Mouse (Mus musculus) forebrain, embryonic 15.5 days (tissue): Measurements from ENCODE around the gene Alox8. TPM values are rescaled to one million over a fixed set of nuclear protein-coding genes. Genes with fewer than 3 reads are reported as not detected.

Experiments
- ATAC-seq: fragments of 200-750 bp; cut with Nextera tagmentation; replicated peaks from 2 replicates; pipeline ENCODE4 v1.8.0; 2017; ENCODE audit warnings: mild to moderate bottlenecking, moderate TSS enrichment, moderate library complexity
- H3K27ac ChIP-seq: fragments of 300-500 bp; sonication (generic); replicated peaks from 2 replicates; pipeline ENCODE4 v1.5.1; 2015; ENCODE audit warnings: mild to moderate bottlenecking, inconsistent platforms
- H3K27me3 ChIP-seq: fragments of 300-500 bp; sonication (generic); 2 replicates; pipeline ENCODE4 v1.6.1; 2015; ENCODE audit warnings: inconsistent platforms
- H3K36me3 ChIP-seq: fragments of 300-500 bp; sonication (generic); 2 replicates; pipeline ENCODE4 v1.6.1; 2015; ENCODE audit warnings: mild to moderate bottlenecking, inconsistent platforms
- H3K4me1 ChIP-seq: fragments of 300-500 bp; sonication (generic); 2 replicates; pipeline ENCODE4 v1.6.1; 2015; ENCODE audit warnings: inconsistent platforms
- H3K4me2 ChIP-seq: fragments of 300-500 bp; sonication (generic); replicated peaks from 2 replicates; pipeline ENCODE4 v1.6.1; 2015; ENCODE audit warnings: mild to moderate bottlenecking, inconsistent platforms
- H3K4me3 ChIP-seq: fragments of 300-500 bp; sonication (generic); 2 replicates; pipeline ENCODE4 v1.5.1; 2015; ENCODE audit warnings: mild to moderate bottlenecking, inconsistent platforms
- H3K9ac ChIP-seq: fragments of 300-500 bp; sonication (generic); replicated peaks from 2 replicates; pipeline ENCODE4 v1.6.1; 2015; ENCODE audit warnings: mild to moderate bottlenecking, inconsistent platforms
- H3K9me3 ChIP-seq: fragments of 300-500 bp; sonication (generic); 2 replicates; pipeline ENCODE4 v1.6.1; 2016; ENCODE audit warnings: inconsistent platforms
- WGBS: fragments of 180-500 bp; shearing (Covaris S2); methylation state at CpG from one replicate; pipeline ENCODE4 v1.1.7; 2015; ENCODE audit warnings: mixed read lengths; 5-methylcytosine and 5-hydroxymethylcytosine counted together
- polyA plus RNA-seq: library from polyadenylated mRNA; unstranded; fragments of >200 nt; fragmentation: Nextera tagmentation; extraction: Ambion mirVana; gene quantifications from 2 replicates; pipeline ENCODE4 v1.2.1, GENCODE M21; 2015

The Alox8 gene
- polyA plus RNA-seq, 1 experiment from 2014 or later = 0.05 TPM

DNA sequence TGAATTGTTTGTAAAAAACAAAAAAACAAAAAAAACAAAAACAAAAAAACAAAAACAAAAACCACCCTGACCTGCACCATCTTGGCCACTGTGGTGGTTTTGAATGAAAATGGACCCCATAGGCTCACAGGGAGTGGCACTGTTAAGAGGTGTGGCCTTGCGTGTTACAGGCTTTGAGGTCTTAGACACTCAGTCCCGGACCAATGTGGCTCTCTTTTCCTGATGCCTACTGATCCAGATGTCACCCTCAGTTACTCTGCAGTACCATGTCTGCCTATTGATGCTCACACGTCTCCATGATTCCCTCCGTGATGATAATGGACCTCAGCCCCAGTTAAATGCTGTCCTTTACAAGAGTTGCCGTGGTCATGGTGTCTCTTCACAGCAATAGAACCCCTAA, 19.8 kb upstream of the Alox8 start:
- Histone ChIP-seq H3K9ac (no peak overlapping the region), H3K4me2 (no peak overlapping the region), H3K27me3 (no peaks in the 10 kb centered on the region), H3K4me1 (no peaks in the 10 kb centered on the region), H3K27ac (no peak overlapping the region), H3K4me3 (no peak overlapping the region), H3K9me3 (no peaks in the 10 kb centered on the region), H3K36me3 (no peaks in the 10 kb centered on the region)
- no peak for ATAC-seq
- WGBS = 89% methylated on average over 5 of the region's 5 CpGs

DNA sequence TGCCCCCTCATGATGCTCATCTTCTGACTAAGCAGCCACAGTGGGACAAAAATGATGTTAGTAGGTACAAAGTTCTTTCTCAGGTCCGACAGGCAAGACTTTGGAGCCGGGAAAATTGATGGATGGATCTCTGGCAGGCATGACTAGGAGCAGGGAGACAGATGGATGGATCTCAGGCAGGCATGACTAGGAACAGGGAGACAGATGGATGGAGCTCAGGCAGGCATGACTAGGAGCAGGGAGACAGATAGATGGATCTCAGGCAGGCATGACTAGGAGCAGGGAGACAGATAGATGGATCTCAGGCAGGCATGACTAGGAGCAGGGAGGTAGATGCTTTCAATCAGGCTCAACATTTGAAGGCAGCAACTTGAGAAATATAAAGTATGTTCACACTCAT, 13.8 kb upstream of the Alox8 start:
- no peaks in the 10 kb centered on the region for H3K36me3 ChIP-seq
- H3K4me2 ChIP-seq = peak overlapping the region; percentile 36
- H3K27me3 ChIP-seq = no peaks in the 10 kb centered on the region
- H3K27ac ChIP-seq = peak overlapping the region; percentile 75
- WGBS = 24% methylated on average over 2 of the region's 2 CpGs
- H3K9ac ChIP-seq = peak overlapping the region; percentile 49
- peak overlapping the region; percentile 42 for H3K4me3 ChIP-seq
- H3K9me3 ChIP-seq = no peaks in the 10 kb centered on the region
- peak; percentile 67; the same call in 1 of the 2 replicates for ATAC-seq
- peaks cover 2% of the 10 kb centered on the region; the same call in 1 of the 2 replicates for H3K4me1 ChIP-seq

DNA sequence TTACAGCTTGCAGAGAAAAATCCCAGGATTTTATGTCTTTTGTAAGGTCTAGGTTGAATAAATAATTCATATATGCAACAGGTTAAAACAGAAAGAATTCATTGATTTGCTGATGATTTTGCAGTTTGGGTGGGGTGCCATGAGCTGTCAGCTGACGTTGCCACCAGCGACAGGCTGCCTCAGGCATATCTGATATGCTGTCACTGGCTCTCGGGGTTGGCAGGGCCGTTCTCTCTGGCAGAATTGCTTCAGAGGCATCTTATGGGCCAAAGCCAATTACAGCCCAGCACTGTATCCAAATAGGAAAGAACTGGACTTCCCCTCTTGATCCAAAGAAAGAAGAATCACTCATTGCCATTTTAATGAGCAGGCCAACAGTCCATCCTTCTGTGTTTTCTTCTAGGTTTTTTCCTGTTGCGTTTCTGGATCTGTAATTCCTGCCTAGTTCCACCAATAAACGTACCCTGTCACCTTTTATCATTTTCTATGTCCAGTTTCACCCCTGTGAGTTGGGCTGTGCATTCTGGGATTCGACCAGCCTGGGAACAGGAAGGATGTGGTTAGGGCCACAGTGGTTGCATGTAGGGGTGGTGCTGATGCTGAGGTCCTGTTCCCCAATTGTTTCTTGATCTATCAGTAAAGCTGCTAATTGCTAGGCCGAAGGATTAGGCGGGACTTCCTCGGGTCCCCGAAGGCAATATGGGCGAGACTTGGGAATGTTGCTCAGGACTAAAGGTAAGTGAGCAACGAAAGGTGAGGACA, 5.0 kb upstream of the Alox8 start:
- Histone ChIP-seq H3K9ac (no peak overlapping the region), H3K36me3 (no peaks in the 10 kb centered on the region), H3K4me3 (no peak overlapping the region), H3K4me2 (no peak overlapping the region), H3K27ac (no peak overlapping the region), H3K4me1 (peaks cover under 1% of the 10 kb centered on the region; the same call in 1 of the 2 replicates), H3K9me3 (no peaks in the 10 kb centered on the region), H3K27me3 (peaks cover 10% of the 10 kb centered on the region)
- no peak for ATAC-seq
- 81% methylated on average over 13 of the region's 13 CpGs for WGBS

DNA sequence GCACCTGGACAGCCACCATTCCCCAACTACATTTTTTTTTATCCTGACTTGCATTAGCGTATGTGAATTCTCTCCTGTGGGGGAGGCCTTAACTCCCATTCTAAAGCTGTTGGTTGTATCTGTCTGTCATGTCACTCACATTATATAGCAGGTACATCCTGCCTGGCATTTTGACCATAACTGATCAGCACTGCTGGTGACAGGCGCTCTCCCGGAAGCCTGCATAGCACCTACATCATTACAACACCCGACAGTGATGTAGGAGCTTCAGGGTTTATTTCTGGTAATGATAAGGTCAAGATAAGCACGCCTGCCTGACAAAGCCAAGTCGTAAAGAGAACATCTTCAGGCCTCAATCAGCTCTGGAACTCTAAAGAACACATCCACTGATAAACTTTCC, 2.6 kb upstream of the Alox8 start:
- Histone ChIP-seq H3K9ac (no peak overlapping the region), H3K4me2 (no peak overlapping the region), H3K4me1 (peaks cover 12% of the 10 kb centered on the region), H3K27me3 (peaks cover 26% of the 10 kb centered on the region), H3K36me3 (no peaks in the 10 kb centered on the region), H3K4me3 (no peak overlapping the region), H3K9me3 (no peaks in the 10 kb centered on the region), H3K27ac (no peak overlapping the region)
- ATAC-seq = no peak
- 83% methylated on average over 6 of the region's 6 CpGs for WGBS

DNA sequence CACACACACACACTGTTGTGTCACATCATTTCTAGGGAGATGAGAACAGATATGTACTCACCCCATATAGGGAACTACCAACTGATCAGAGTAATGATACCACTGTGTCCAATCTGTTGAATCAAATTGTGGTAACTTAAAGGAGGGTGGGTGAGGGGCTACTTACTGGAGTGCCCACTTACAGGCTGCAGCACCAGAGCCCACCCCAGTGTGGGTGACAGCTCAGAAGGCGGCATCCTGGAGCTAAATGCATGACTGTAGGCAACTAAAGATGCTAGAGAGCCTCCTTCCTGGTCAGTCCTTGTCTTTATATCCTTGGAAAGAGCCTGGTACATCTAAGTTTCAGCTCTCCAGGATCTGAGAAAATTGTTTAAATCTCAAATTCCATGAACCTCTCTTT, 1.6 kb upstream of the Alox8 start:
- WGBS = 100% methylated on average over 1 of the region's 1 CpGs

DNA sequence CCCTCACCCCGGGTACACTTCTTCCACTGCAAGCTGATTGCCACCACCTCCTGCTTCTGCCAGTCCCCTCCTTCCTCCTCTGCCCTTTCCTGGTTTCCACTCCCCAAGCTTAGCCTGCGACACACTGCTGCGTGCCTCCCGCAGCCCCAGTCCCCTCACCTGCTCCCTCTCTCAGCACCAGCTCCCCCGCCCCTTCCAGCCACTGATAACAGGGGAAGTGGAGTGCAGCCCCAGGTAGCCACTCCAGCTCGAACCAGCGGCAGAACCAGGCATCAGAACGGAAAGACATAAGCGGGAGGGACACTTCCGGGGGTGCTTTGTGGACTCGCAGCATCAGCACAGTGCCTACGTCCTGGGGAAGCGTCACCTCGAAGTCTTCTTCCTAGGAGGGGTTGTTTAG, 449 bp downstream of the Alox8 start:
- Histone ChIP-seq H3K4me1 (peaks cover 12% of the 10 kb centered on the region), H3K36me3 (no peaks in the 10 kb centered on the region), H3K9me3 (no peaks in the 10 kb centered on the region), H3K27me3 (peaks cover 30% of the 10 kb centered on the region), H3K4me2 (peak overlapping the region; percentile 42), H3K4me3 (peak overlapping the region; percentile 20), H3K27ac (no peak overlapping the region), H3K9ac (peak overlapping the region; percentile 31; the same call in 1 of the 2 replicates)
- WGBS = under 1% methylated on average over 14 of the region's 14 CpGs
- no peak for ATAC-seq

More for the DNA sequence above, 1.6 kb upstream of the Alox8 start:
- Histone ChIP-seq H3K27me3 (peaks cover 26% of the 10 kb centered on the region), H3K9ac (no peak overlapping the region), H3K4me3 (no peak overlapping the region), H3K27ac (no peak overlapping the region), H3K4me1 (peaks cover 12% of the 10 kb centered on the region), H3K4me2 (no peak overlapping the region), H3K36me3 (no peaks in the 10 kb centered on the region), H3K9me3 (no peaks in the 10 kb centered on the region)
- no peak for ATAC-seq

DNA sequence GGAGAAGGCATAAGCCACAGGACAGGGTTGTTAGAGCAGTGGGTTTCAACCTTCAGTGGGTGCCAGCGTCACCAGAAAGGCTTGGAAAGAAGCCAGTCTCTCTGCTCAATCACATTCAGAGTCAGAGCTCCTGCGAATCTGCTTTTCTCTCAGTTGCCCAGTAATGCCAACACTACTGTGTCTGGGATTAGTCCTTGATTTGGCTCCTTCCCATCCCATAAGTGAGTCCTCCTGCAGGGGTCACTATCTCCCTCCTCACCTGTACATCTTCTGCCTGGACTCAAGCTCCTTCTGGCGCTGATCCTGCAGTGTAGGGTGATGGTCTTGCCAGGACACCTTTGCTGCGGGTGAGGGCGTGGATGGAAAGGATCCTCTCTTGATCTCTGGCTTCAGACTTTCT, 877 bp downstream of the Alox8 start:
- Histone ChIP-seq H3K27me3 (peaks cover 30% of the 10 kb centered on the region), H3K27ac (no peak overlapping the region), H3K9ac (peak overlapping the region; percentile 31; the same call in 1 of the 2 replicates), H3K4me1 (peaks cover 12% of the 10 kb centered on the region), H3K9me3 (no peaks in the 10 kb centered on the region), H3K36me3 (no peaks in the 10 kb centered on the region), H3K4me2 (peak overlapping the region; percentile 42), H3K4me3 (peak overlapping the region; percentile 20; the same call in 1 of the 2 replicates)
- ATAC-seq = no peak
- WGBS = 6% methylated on average over 5 of the region's 5 CpGs

DNA sequence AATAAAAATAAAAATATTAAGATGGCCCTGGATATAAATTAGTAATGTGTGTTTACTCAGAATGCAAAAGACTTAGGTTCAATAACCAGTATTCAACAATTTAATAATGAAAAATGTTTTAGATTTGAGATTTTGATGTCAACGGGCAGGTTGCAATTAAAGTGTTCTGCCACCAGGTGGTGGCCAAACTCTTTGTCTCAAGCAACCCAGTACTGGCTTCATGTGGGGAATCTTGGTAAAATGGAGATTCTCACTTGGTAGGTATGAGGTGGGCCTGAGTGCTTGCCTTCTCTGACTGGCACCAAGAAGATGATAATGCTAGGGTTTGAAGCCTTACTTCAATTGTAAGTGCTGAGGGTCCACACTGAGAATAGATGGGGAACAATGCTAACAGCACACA, 4.8 kb downstream of the Alox8 start:
- Histone ChIP-seq H3K27me3 (peaks cover 21% of the 10 kb centered on the region; the same call in 1 of the 2 replicates), H3K27ac (no peak overlapping the region), H3K9me3 (no peaks in the 10 kb centered on the region), H3K4me2 (no peak overlapping the region), H3K9ac (no peak overlapping the region), H3K4me1 (peaks cover 12% of the 10 kb centered on the region), H3K36me3 (no peaks in the 10 kb centered on the region), H3K4me3 (no peak overlapping the region)
- ATAC-seq = no peak
- 2% methylated on average over 1 of the region's 1 CpGs for WGBS

DNA sequence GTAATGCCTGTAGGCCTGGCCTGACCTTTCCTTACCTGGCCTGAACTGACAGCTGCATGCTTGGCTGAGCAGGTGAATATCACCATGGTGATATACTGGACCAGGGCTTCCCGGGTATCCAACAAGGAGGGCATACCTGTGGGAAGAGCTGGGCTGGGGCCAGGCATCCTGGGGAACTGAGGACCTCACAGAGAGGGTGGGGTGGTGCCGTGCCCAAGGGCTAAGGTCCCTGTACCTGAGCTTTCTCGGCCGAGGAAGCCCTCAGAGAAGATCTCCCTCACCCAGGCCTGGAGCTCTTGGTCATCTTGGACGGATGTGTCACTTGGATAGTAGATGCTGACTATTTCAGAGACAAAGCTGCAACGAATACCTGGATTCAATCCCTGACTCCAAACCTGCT, 11.7 kb downstream of the Alox8 start:
- no peaks in the 10 kb centered on the region for H3K36me3 ChIP-seq
- no peak for ATAC-seq
- H3K9ac ChIP-seq = no peak overlapping the region
- 86% methylated on average over 6 of the region's 6 CpGs for WGBS
- H3K27ac ChIP-seq = no peak overlapping the region
- H3K9me3 ChIP-seq = no peaks in the 10 kb centered on the region
- H3K4me2 ChIP-seq = no peak overlapping the region
- no peaks in the 10 kb centered on the region for H3K27me3 ChIP-seq
- H3K4me3 ChIP-seq = no peak overlapping the region
- no peaks in the 10 kb centered on the region for H3K4me1 ChIP-seq

DNA sequence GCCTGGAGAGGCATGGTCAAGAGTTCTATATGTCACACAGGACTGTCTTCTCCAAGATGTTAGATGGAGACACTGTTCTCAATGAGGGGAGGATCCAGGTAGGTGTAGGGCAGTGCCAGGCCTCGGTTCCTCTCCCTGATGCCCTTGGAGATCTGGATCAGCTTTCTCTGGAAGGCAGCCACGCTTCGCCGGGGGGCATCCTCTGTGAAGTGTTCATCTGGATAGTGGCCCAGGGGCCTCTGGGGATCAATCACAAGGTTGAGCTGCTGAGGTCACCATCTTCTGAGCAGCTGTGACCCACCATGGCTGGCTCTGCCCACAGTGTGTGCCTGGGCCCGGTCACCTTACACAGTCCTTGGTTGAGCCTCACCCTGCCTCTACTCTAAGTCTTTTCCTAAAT, 12.6 kb downstream of the Alox8 start:
- no peaks in the 10 kb centered on the region for H3K27me3 ChIP-seq
- no peaks in the 10 kb centered on the region for H3K9me3 ChIP-seq
- H3K4me2 ChIP-seq = no peak overlapping the region
- no peak for ATAC-seq
- no peaks in the 10 kb centered on the region for H3K4me1 ChIP-seq
- H3K36me3 ChIP-seq = no peaks in the 10 kb centered on the region
- no peak overlapping the region for H3K27ac ChIP-seq
- H3K9ac ChIP-seq = no peak overlapping the region
- WGBS = 87% methylated on average over 5 of the region's 5 CpGs
- no peak overlapping the region for H3K4me3 ChIP-seq

DNA sequence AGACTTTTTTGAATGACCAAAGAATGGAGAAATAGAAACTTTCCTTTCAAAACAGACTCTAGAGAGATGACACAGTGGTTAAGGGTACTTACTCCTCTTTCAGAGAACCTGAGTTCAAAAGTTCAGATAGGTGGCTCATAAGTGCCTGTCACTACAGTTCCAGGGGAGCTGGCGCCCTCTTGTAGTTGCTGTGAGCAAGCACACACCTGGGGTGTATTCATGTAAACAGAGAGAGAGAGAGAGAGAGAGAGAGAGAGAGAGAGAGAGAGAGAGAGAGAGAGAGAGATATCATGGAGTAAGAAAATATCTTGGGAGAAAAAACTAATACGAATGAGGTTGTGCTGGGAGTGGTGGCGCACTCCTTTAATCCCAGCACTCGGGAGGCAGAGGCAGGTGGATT, 17.5 kb downstream of the Alox8 start:
- 90% methylated on average over 4 of the region's 4 CpGs for WGBS
- no peaks in the 10 kb centered on the region for H3K36me3 ChIP-seq
- no peak for ATAC-seq

DNA sequence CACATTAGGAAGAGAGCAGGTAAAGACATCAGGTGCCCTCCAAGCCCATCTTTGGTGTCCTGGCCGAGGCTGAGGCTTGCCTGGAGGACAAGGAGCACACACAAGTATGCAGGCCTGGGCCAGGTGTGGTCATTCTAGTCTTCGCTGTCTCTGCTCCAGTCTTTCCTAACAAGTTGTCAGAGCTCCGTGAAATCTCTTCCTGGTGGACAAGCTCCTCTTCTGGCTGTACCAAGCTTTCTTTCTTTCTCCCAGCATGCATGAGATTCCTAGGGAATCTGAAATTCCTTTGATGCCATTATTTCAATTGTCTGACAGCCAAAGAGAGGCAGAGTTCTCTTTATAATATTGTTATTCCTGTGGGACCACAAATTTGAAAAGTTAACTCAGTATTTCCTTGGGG, 18.1 kb downstream of the Alox8 start:
- H3K27me3 ChIP-seq = no peaks in the 10 kb centered on the region
- no peak overlapping the region for H3K9ac ChIP-seq
- no peak overlapping the region for H3K27ac ChIP-seq
- no peaks in the 10 kb centered on the region for H3K4me1 ChIP-seq
- H3K36me3 ChIP-seq = no peaks in the 10 kb centered on the region
- H3K9me3 ChIP-seq = no peaks in the 10 kb centered on the region
- H3K4me2 ChIP-seq = no peak overlapping the region
- H3K4me3 ChIP-seq = no peak overlapping the region
- no peak for ATAC-seq
- 46% methylated on average over 3 of the region's 3 CpGs for WGBS

More for the DNA sequence above, 17.5 kb downstream of the Alox8 start:
- H3K4me3 ChIP-seq = no peak overlapping the region
- H3K27me3 ChIP-seq = no peaks in the 10 kb centered on the region
- H3K4me1 ChIP-seq = no peaks in the 10 kb centered on the region
- no peaks in the 10 kb centered on the region for H3K9me3 ChIP-seq
- H3K9ac ChIP-seq = no peak overlapping the region
- no peak overlapping the region for H3K4me2 ChIP-seq
- no peak overlapping the region for H3K27ac ChIP-seq

DNA sequence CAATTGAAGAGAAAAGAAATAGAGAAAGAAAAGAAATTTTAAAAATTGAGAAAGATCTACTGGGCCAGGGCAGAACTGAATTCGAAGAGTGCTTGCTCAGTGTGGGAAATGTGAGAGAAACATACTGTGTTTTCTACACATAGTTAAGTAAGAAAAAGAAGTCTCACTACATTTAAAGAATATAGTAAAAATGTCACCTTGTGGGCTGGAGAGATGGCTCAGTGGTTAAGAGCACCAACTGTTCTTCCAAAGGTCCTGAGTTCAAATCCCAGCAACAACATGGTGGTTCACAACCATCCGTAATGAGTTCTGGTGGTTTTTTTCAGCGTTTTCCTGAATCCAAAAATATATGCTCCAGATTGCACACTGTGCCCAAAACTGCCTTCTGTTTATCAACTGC, 19.1 kb downstream of the Alox8 start:
- ATAC-seq = no peak
- Histone ChIP-seq H3K4me1 (no peaks in the 10 kb centered on the region), H3K36me3 (no peaks in the 10 kb centered on the region), H3K27me3 (no peaks in the 10 kb centered on the region), H3K27ac (no peak overlapping the region), H3K9ac (no peak overlapping the region), H3K4me2 (no peak overlapping the region), H3K9me3 (no peaks in the 10 kb centered on the region), H3K4me3 (no peak overlapping the region)
- 81% methylated on average over 3 of the region's 3 CpGs for WGBS
